In genomic region chr7:130261684-130262527, GRCm38 (mm10) we compare ENCODE assay signal across 9 mouse cellular contexts.
DNase-seq lines count a peak whose midpoint lies in the region; ATAC-seq and TF ChIP-seq lines count a peak whose summit lies in the region.
"Had no signal": no experiment of that assay in that cellular context is flagged by ENCODE, and none has a peak within 500 bp of the region (broad histone marks: within the 10 kb centered on the region; RNA-seq: fewer than 3 reads in every experiment).

No protein-coding gene starts in this region.

- H3K4me1 ChIP-seq in heart, embryonic 14.5 days (ENCODE audit: control insufficient read depth in 2 of 2, insufficient read depth in 2 of 2, low read length in 2 of 2): peaks cover 19 to 21% of the 10 kb centered on the region in 2 experiments
- peaks cover 100% of the 10 kb centered on the region for H3K4me1 ChIP-seq in forebrain, embryonic 10.5 days
- H3K4me1 ChIP-seq in limb, embryonic 14.5 days (ENCODE audit: control insufficient read depth, insufficient read depth, low read length): peaks cover 60% of the 10 kb centered on the region

- 0 out of 4 replicates have a peak overlapping the region, but pooled peaks of 1 of the 2 experiments have one; percentile 24 for H3K27ac ChIP-seq in heart, embryonic 14.5 days (replicated peaks in 1 of 2; ENCODE audit: control insufficient read depth in 1 of 2, insufficient read depth in 1 of 2, low read depth in 2 of 2, low read length in 2 of 2)
- H3K27ac ChIP-seq in forebrain, embryonic 10.5 days: peak overlapping the region; percentile 63; the same call in 1 of the 2 replicates
- peak overlapping the region; percentile 90 for H3K27ac ChIP-seq in limb, embryonic 14.5 days (replicated peaks; ENCODE audit: low read depth, low read length)

- H3K27me3 ChIP-seq in heart, embryonic 14.5 days (ENCODE audit: control insufficient read depth, insufficient read depth, low read length): peaks cover 5% of the 10 kb centered on the region; the same call in 1 of the 2 replicates
- H3K27me3 ChIP-seq in forebrain, embryonic 10.5 days (ENCODE audit: poor library complexity, severe bottlenecking): peaks cover 98% of the 10 kb centered on the region
- peaks cover 5% of the 10 kb centered on the region; the same call in 1 of the 2 replicates for H3K27me3 ChIP-seq in limb, embryonic 14.5 days (ENCODE audit: control insufficient read depth, insufficient read depth, low read length)

- peak overlapping the region; percentile 5 to 76; a peak in 3 of 4 replicates for H3K4me3 ChIP-seq in heart, embryonic 14.5 days (ENCODE audit: control insufficient read depth in 1 of 2, insufficient read depth in 1 of 2, low read depth in 1 of 2, low read length in 2 of 2)
- H3K4me3 ChIP-seq in forebrain, embryonic 10.5 days: peak overlapping the region; percentile 95
- peak overlapping the region; percentile 77 for H3K4me3 ChIP-seq in limb, embryonic 14.5 days (replicated peaks; ENCODE audit: low read length)

- TF ChIP-seq POLR2A in limb, embryonic 14.5 days (IDR thresholded peaks at IDR 0.05; ENCODE audit: borderline replicate concordance, extremely low read depth, insufficient read depth, insufficient read length): no peak

- H3K9ac ChIP-seq in heart, embryonic 14.5 days (ENCODE audit: low read length): peak overlapping the region; percentile 55; the same call in 1 of the 2 replicates
- H3K9ac ChIP-seq in limb, embryonic 14.5 days (ENCODE audit: low read depth, low read length, severe bottlenecking): peak overlapping the region; percentile 92

- 49% methylated on average over 17 of the region's 17 CpGs for WGBS in heart, embryonic 14.5 days
- WGBS in forebrain, embryonic 10.5 days: 36% methylated on average over 17 of the region's 17 CpGs
- WGBS in limb, embryonic 14.5 days: 28% methylated on average over 17 of the region's 17 CpGs

- H3K36me3 ChIP-seq in heart, embryonic 14.5 days (ENCODE audit: control insufficient read depth, insufficient read depth, low read length): peaks cover 4% of the 10 kb centered on the region; the same call in 1 of the 2 replicates
- peaks cover 27% of the 10 kb centered on the region for H3K36me3 ChIP-seq in forebrain, embryonic 10.5 days (replicated peaks)
- peaks cover 24% of the 10 kb centered on the region for H3K36me3 ChIP-seq in limb, embryonic 14.5 days (ENCODE audit: control insufficient read depth, insufficient read depth, low read length)

- H3K9me3 ChIP-seq in heart, embryonic 14.5 days (ENCODE audit: control insufficient read depth, low read length): no peaks in the 10 kb centered on the region
- no peaks in the 10 kb centered on the region for H3K9me3 ChIP-seq in forebrain, embryonic 10.5 days
- H3K9me3 ChIP-seq in limb, embryonic 14.5 days (ENCODE audit: control insufficient read depth, low read length): no peaks in the 10 kb centered on the region

- H3K4me2 ChIP-seq in heart, embryonic 14.5 days (ENCODE audit: low read length): peak overlapping the region; percentile 96
- peak overlapping the region; percentile 79 for H3K4me2 ChIP-seq in limb, embryonic 14.5 days (replicated peaks; ENCODE audit: low read depth, low read length, severe bottlenecking)

- ATAC-seq in heart, embryonic 14.5 days (ENCODE audit: insufficient number of reproducible peaks, insufficient read depth, low FRiP score, low read depth): no peak
- ATAC-seq in limb, embryonic 14.5 days (ENCODE audit: low FRiP score, low read depth): no peak
- no peak for ATAC-seq in cerebellum, adult (ENCODE audit: insufficient number of reproducible peaks, low FRiP score, low TSS enrichment)

- no peak for DNase-seq in heart, postnatal 4 days
- DNase-seq in brain, adult 2 months (ENCODE audit: low read depth, low spot score): peak; percentile 55
- no peak for DNase-seq in forebrain, embryonic 10.5 days (ENCODE audit: extremely low spot score, low spot score)
- DNase-seq in limb, embryonic 14.5 days (ENCODE audit: low spot score): no peak
- DNase-seq in gastrocnemius, adult 8-10 months (ENCODE audit: low spot score in 2 of 2): no peak
- DNase-seq in left cerebral cortex, adult 9 months (ENCODE audit: low spot score in 2 of 2): no peak
- DNase-seq: retina, postnatal 1 day had no signal

Comparison
In these comparisons a context has a peak if more than half of its experiments do, and no peak if none do; other contexts are left out.
1. H3K4me3 ChIP-seq: peak in every context shown above with its lines; median percentile 95 in forebrain, embryonic 10.5 days; 77 in limb, embryonic 14.5 days; 40 in heart, embryonic 14.5 days.